Mouse (Mus musculus) hematopoietic stem cell, adult 5-6 weeks (primary cell): ENCODE data around the gene Hmcn1. TPM values are rescaled to one million over a fixed set of nuclear protein-coding genes. Genes with fewer than 3 reads are reported as not detected.

Experiments used
- ATAC-seq, 2 experiments: fragments of 125-278 bp in 1 of 2; replicated peaks in 1 of 2; 2 replicates each; pipeline ENCODE4 v1.8.0; 2016 to 2017; ENCODE audit warnings: inconsistent platforms in 2 of 2, mild to moderate bottlenecking in 2 of 2, moderate number of reproducible peaks in 2 of 2, low read depth in 1 of 2, moderate TSS enrichment in 1 of 2; ENCODE audit not compliant: low FRiP score in 2 of 2, poor library complexity in 2 of 2, severe bottlenecking in 2 of 2, insufficient read depth in 1 of 2, low TSS enrichment in 1 of 2
- total RNA-seq: library from RNA; stranded (forward); fragments of 172-1452, 232-1000 nt; gene quantifications from 2 replicates; pipeline ENCODE4 v1.2.3, GENCODE M21; 2017

Hmcn1 gene
- 0.05 and 2.3 TPM in 2 replicates for total RNA-seq

- peak; percentile 43 to 65; a peak in 3 of 4 replicates for ATAC-seq
These were observed at the start of gene Hmcn1 for GRCm38 (mm10) chr1:150993162-150994064. Gene Hmcn1, minus strand, starts transcription at chr1:150993435.

- ATAC-seq, result peak in 1 of 2 experiments; percentile 46; a peak in 1 of 4 replicates
These were observed 47.9 kb upstream of the Hmcn1 start for GRCm38 (mm10) chr1:151040945-151041649.

- ATAC-seq, result no peak; a peak in 1 of 4 replicates
These were observed 47.1 kb upstream of the Hmcn1 start for GRCm38 (mm10) chr1:151040290-151040689.

- no peak for ATAC-seq
These were observed 46.0 kb upstream of the Hmcn1 start for GRCm38 (mm10) chr1:151039189-151039588.

GRCm38 (mm10) chr1:151038566-151038965 lies 45.3 kb upstream of the Hmcn1 start:
- no peak for ATAC-seq

GRCm38 (mm10) chr1:151036405-151036985 lies 43.3 kb upstream of the Hmcn1 start:
- no peak for ATAC-seq

GRCm38 (mm10) chr1:151035766-151036165 lies 42.5 kb upstream of the Hmcn1 start:
- ATAC-seq, result no peak

- peak; percentile 27 to 51; a peak in 2 of 4 replicates for ATAC-seq
These were observed 41.9 kb upstream of the Hmcn1 start for GRCm38 (mm10) chr1:151034993-151035592.

GRCm38 (mm10) chr1:151033291-151033690 lies 40.1 kb upstream of the Hmcn1 start:
- no peak for ATAC-seq

GRCm38 (mm10) chr1:151031581-151031980 lies 38.3 kb upstream of the Hmcn1 start:
- ATAC-seq, result no peak

- no peak for ATAC-seq
These were observed 37.9 kb upstream of the Hmcn1 start for GRCm38 (mm10) chr1:151031086-151031485.

GRCm38 (mm10) chr1:151025049-151025773 lies 32.0 kb upstream of the Hmcn1 start:
- ATAC-seq, result peak; percentile 80 to 85

- no peak for ATAC-seq
These were observed 26.1 kb upstream of the Hmcn1 start for GRCm38 (mm10) chr1:151019273-151019890.

GRCm38 (mm10) chr1:151011056-151011455 lies 17.8 kb upstream of the Hmcn1 start:
- ATAC-seq, result peak; percentile 59 to 87; a peak in 3 of 4 replicates

GRCm38 (mm10) chr1:151009115-151009797 lies 16.0 kb upstream of the Hmcn1 start:
- ATAC-seq, result peak; percentile 46 to 71; a peak in 1 of 4 replicates

- ATAC-seq, result no peak
These were observed 14.5 kb upstream of the Hmcn1 start for GRCm38 (mm10) chr1:151007747-151008146.
